Mouse (Mus musculus) layer of hippocampus, adult 9-11 months (tissue): ENCODE measurements at regions not wholly inside any gene's neighbourhood (a gene's known extent, or its start where the extent isn't known, plus 50 kb on each side); places are given as distances from the start of the nearest gene placed in this dataset.

Experiments used
- DNase-seq: peaks from one replicate; pipeline ENCODE4 v3.0.0; 2022

DNA sequence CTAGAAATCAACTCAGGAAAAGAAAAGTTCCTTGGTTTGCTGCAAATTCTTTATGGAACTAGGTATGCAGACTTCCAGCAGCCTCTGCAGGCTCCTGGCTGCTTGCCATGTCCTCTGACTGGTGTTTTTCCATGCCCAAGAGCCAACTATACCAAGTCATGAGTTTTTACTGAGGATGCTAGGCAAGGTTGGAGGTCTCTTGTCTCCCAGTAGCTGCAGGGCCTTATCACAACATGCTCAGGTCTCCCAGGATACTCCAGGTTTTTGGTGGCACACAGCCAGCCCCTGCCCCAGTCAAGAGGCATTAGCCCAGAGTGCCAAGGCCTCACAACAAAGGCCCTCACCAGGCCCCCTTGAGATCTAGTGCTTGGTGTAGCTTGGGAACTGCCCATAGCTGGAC is 409.3 kb upstream of the Fat1 start:
- no peak for DNase-seq

DNA sequence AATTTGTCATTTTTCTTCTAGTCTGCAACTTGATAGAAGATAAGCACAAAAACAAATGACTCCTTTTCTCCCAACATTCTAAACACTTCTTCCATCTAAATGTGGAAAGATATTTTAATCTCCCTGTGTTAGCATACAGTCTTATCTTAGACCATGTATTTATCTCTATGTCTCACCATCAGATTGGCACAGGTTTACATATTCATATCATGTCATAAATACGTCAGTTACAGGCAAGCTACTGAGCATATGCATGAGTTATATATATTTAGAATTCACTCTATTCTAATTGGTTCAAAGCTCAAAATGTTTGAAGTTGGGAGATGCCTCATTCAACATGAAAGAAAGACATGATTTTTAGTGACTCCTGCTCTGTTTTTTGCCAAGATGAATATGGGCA is 405.6 kb upstream of the Fat1 start:
- no peak for DNase-seq

DNA sequence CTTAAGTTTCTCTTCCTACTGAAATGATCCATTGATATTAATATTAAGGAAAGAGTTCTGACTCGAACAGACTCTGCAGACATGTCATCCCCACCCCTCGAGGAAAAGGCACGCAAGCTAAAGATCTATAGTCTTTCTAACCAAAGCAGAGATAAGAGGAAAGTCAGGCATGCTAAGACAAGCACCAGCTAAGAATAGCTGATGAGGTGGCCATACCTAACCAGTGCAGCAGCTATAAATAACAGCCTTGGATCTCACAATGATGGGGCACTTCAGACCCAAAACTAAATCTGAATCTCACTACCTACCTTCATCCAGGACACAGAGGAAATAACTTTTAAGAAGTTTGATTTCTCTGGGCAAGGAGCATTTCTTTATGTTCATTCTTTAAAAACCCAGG is 386.4 kb upstream of the Fat1 start:
- DNase-seq, result no peak

DNA sequence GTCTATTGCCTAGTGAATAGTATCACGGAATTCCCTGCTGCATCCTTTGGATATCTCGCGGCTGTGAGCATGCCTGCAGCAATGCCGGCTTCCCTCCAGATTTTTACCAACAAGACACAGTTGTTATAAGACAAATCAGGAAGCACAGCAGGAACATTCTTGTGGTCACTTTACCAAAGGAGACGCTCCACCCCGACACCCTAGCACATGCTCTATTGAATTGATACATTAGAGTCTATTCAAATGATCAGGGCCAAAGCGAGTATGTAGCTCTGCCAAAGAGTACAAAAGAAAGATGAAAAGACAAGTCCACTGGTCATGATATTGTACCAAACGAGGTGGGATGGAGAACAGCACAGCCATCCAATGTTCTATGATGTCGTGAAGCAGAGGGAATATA is 376.1 kb upstream of the Fat1 start:
- no peak for DNase-seq

DNA sequence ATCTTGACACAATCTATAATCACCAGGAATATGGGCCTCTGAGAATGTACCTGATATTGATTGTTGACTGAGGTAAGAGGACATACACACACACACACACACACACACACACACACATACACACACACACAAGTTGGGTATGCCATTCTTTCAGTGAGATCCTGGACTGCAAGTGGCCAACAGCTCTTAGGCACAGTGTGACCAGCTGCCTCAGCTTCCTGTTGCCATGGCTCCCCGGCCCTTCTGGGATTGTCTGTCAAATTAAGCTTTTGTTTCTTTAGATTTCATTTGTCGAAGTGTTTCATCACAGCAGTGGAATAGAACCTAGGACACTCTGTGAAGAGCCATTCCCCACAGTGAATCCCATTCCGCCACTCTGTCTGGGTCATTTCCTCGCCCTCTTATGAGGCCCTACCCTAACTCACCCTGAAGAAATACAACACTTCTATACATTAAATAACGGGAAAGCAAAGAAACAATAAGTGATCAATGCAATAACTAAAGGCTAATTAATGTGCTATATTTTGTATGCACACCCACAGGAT is 358.9 kb upstream of the Fat1 start:
- no peak for DNase-seq

DNA sequence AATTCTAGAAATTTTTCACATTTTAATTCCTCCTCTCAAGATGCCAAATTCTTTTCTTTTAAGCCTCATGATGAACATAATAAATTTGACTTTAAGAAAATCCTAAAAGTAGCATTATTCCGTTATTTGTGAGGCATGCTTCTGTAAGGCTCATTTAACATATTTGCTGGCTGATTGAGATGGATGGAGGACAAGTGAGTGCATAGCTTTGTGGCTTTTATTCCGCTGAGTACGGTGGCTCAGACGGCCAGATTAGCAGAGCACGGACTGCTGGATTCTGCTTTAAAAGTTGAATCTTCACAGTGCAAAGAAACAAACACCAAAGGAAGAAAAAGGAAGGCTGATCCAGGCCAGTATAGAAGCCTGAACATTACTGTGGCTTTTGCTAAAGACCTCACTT is 358.3 kb upstream of the Fat1 start:
- DNase-seq, result no peak
